Mouse (Mus musculus): ENCODE measurements around the gene Meltf.

DNA sequence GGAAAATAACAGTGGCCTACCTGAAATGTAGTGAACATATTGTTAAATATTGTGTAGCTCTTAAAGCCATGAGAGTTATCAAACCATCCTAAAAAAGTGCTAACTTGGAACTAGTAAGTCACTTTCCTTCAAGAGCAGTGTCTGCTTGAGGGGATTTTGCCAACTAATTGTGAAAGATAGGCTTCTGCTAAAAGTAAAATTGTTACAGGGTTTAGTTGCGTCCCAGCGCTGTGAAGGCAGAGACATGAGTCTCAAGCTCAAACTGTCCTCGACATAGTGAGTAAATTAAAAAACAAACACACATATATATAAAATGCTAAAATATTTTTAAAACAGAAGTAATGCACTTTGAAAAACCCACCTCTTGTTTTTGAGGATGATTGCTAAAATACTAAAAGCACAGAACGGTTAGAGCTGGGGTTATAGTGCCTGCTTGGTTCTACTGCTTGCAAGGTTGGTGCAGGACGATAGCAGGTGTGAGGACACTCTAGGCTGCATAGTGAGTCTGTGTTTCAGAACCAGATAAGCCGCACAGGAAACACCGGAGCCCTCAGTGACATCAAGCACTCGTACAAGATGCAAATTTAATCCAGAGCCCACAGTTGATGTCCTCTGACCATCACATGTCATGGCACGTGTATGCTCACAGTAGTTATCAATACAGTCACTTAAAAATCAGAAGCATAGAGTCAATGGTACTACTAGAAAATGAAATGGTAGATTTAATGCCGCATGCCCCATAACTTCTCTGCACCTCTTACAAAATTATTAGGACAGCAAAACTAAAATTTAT lies 45.8 kb upstream of the Meltf start:
- TF ChIP-seq CTCF (IDR thresholded peaks at IDR 0.05; ENCODE audit: insufficient read depth, low read length) (no peak), POLR2A (IDR thresholded peaks at IDR 0.05; ENCODE audit: borderline replicate concordance, extremely low read depth, low read depth, low read length) (no peak)

All from lung, adult 2 months (tissue).